Mouse (Mus musculus) left cerebral cortex, adult 9 months (tissue): ENCODE measurements at regions not wholly inside any gene's neighbourhood (a gene's known extent, or its start where the extent isn't known, plus 50 kb on each side); places are given as distances from the start of the nearest gene placed in this dataset.
"Not testable (repeated sequence)": the region's sequence is repeated elsewhere in the genome, so short reads cannot be mapped to it uniquely, and the experiment has no call there.

ENCODE experiments used
- DNase-seq, 2 experiments: peaks; one replicate each; pipeline ENCODE4 v3.0.0; 2022; ENCODE audit warnings: low spot score in 2 of 2

DNA sequence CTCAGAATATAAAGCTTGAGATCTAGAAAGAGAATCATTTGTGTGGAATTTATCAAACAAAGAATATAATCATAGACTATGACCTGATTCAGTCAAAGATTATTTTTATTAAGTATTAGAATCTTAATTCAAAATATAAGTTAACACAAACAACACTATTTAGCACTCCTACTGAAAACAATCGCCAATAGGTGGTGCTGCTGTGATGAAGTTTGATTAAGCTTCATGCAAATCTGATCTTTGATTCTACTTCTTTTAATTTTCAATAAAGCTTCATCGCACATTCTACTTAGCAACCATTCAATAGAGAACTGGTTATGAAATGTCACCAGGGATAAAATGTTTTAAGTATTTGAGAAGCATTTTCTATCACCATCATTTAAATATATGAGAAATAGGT, 1509.9 kb upstream of the Pcdh7 start:
- peak in 1 of 2 experiments; percentile 17 for DNase-seq

DNA sequence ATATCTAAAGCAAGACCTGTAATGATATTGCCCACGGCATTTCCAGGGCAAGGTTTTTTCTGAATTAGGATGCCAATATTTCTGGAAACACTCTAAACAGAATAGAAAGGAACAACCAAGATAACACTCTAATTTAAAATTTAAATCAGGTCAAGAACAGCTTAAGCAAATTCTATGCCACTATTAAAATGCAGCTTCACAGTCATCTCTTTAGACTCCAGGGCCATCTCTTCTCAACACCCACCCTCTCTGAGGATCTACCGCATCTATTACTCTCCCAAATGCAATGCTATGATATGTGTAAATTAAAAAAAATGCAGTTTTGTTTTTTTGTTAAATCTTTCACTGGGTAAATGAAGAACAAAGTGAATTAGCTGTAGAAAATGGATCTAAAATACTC, 1501.9 kb upstream of the Pcdh7 start:
- DNase-seq: no peak

DNA sequence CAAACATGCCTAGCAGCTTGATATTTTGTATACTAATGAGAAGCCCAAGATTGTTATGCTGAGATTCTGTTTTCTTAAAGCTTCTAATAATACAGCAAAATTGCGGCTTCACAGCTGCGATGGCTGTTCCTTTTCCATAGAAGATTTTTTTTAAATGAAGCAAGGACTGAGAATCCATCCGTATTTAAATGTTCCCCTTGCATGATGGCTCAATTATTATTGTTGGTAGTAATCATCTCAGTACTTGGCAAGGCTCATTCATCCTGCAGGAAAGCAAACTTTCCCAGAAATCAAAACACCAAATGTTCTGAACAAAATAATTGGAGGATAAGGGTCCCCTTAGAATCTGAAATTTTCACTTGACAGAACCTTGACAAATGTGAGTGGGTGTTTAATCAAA, 1451.6 kb upstream of the Pcdh7 start:
- DNase-seq: peak in 1 of 2 experiments; percentile 1

DNA sequence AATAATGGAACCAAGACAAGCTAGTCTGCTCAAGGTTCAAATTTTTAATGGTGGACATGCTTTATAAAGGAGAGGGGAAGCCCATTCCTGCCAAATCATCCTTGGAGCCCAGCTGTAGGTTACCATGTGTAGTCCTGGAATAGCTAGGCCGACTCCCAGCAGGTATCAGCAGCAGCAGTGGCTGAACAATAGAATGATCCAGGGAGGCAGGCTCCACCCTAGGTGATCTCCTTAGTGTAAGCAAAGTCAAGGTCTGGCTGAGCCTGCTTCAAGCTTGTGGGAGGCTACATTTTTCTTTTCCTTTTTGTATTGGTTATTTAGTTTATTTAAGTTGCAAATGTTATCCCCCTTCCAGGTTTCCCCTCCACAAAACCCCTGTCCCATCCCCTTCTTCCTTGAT, 1426.1 kb upstream of the Pcdh7 start:
- not testable (repeated sequence) for DNase-seq
